Mouse (Mus musculus) kidney, postnatal 14 days (tissue): ENCODE results near the gene Aebp2.
"Not testable (repeated sequence)": the region's sequence is repeated elsewhere in the genome, so short reads cannot be mapped to it uniquely, and the experiment has no call there.

Source experiments
- DNase-seq: peaks from one replicate; pipeline ENCODE4 v3.0.0; 2022; ENCODE audit warnings: mixed read lengths

The Aebp2 gene

DNA sequence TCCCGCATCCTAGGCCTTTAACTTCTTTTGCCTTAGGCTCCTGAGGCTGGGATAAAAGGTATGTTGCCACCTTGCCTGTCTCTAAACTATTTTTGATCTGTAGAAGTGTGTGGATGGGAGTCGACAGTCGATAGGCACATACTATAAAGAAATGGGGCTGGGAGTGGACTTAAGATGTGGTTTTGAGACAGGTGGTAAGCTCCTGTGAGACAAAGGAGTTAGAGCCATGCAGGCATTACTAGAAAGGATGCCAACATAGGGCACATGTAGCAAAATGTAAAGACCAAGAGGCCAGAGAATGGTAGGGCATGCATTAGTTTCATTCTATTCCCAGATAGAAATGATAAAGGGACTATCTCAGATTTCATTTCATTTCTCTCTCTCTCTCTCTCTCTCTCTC is 34.5 kb downstream of the Aebp2 start:
- DNase-seq = no peak

- no peak for DNase-seq
Measured at GRCm38 (mm10) chr6:140657920-140658522, 35.6 kb downstream of the Aebp2 start.

DNA sequence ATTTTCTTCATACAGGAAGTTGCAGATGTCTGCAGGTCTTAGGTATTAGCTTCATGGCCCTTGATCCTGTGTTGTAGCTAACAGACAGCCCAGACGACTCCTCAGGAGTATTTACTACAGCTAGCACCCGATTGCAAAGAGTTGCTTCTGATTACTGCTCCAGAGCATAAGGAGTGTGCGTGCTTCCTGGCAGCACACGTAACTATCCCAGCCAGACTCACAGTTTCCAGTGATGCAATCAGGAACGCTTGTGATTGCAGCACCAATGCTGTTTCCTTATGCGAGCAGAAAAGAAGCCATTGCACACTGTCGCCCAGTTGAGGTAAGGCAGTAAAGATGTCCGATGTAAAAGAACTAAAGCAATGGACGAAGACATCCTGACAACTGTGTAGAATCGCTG is 38.6 kb downstream of the Aebp2 start:
- no peak for DNase-seq

DNA sequence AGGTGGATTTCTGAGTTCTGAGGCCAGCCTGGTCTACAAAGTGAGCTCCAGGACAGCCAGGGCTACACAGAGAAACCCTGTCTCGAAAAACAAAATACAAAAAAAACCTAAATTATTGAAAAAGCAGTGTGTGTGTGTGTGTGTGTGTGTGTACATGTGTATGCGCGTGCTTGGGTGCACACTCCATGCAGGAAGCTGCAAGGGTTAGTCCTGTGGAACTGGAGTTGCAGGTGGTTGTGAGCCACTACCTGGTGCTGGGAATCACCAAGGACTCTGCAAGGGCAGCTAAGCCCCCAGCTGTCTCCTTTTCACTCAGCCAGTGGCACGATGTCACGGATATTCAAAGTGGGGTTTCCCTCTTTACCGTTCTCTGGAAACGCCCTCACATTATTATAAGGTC is 39.3 kb downstream of the Aebp2 start:
- no peak for DNase-seq

DNA sequence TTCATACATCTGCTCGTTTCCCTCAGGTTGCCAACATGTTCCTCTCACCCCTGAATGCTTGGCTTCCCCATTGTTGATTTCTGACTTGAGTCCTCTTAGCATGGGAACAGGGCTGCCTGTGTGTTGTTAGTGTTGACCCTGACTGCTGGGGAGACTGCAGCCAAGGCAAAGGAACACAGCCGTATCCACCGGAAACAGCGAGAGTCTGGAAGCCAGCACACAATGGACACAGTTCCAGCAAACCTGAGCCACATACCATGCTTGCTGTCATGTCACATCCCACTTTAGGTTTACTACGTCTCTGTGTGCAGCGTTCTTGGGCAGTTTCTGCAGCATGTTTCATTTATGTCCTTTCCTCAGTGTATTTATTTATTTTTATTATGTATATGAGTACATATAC is 39.8 kb downstream of the Aebp2 start:
- no peak for DNase-seq

- DNase-seq = not testable (repeated sequence)
Measured at GRCm38 (mm10) chr6:140662697-140663096, 40.2 kb downstream of the Aebp2 start.

- no peak for DNase-seq
Measured at GRCm38 (mm10) chr6:140664611-140665010, 42.1 kb downstream of the Aebp2 start.

GRCm38 (mm10) chr6:140666486-140667240 is 44.2 kb downstream of the Aebp2 start:
- DNase-seq = peak; percentile 81

DNA sequence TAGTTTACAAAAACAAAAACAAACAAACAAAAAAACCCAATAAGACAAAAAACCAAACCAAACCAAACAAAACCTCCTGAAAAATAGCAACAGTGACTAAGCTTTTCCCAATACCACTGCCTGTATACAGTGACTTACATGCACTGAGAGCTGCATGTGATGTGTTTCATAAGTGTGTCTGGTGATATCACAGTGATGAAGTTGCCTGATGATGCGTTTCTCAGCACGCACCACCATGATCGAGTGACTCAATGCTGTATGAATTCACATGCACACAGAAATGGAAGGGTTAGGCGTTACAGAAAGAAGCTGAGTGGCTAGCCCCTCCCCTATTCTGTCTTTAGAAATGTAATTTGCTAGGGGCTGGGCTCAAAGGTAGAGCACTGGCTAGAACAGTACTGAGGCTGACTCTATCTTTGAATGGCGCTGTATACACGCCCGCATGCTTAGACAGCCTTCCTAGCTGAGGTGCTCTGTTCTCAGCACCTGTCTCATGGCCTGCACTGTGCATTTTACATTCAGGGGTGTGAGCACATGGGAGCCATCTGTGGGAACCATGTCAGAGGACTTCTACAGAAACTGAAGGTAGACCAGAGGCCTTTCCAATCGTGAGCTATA is 44.9 kb downstream of the Aebp2 start:
- DNase-seq = no peak

DNA sequence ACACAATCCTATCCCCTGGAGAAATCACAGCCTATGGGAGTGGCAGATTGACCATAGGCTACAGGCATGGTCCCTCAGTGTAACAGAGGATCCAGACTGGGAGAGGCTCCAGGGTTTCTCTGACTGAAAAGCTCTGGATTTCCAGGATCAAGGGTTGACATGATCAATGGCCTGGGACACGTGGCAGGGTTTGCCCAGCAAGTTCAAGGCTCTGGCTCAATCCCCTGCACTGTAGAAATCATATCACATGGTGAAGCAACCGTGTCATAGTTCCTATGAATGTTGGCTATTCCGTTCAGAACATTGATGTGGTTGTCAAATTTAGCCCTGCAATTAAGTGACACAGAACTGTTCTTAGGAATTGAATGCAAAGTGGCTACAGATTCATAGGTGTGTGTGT is 52.0 kb downstream of the Aebp2 start:
- no peak for DNase-seq

DNA sequence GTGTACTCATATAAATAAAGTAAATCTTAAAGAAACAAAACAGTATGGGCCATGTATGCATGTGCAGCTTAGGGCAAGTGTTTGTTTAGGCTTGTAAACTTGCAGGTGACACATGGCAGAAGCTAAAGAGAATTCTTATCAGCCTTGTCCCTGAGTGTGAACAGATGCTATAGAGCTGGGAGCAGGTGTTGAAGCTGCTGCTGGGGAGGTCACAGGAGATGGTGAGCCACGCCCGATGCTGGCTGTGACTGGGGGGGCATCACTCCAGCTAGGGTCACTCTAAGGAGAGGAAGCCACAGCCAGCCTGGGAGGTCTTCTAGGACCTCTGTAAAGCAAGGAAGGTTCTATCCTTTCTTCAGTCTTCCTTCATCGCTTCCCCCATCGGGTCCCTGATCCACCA is 53.6 kb downstream of the Aebp2 start:
- no peak for DNase-seq

GRCm38 (mm10) chr6:140677041-140677440 is 54.6 kb downstream of the Aebp2 start:
- DNase-seq = no peak

GRCm38 (mm10) chr6:140677960-140678359 is 55.5 kb downstream of the Aebp2 start:
- DNase-seq = peak; percentile 61

GRCm38 (mm10) chr6:140678658-140679271 is 56.3 kb downstream of the Aebp2 start:
- peak; percentile 62 for DNase-seq

- DNase-seq = no peak
Measured at GRCm38 (mm10) chr6:140680713-140681112, 58.2 kb downstream of the Aebp2 start.

GRCm38 (mm10) chr6:140682829-140683228 is 60.4 kb downstream of the Aebp2 start:
- DNase-seq = no peak

DNA sequence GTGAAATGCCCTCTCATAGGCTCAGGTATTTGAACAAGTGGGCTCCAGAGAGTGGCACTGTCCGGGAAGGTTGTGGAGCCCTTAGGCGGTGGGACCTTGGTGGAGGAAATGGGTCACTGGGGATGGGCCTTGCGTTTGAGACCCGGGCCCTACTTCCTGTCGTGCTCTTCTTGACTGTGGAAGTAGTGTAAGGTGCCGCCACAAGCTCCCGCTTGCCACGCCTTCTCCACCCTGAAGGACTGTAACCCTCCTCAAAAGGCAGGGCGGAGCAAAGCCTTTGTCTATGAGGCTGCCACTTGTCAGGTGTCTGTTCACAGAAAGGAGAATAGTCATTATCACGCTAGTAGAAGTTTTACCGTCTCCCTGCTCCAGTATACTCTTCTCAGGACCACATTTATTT is 61.9 kb downstream of the Aebp2 start:
- no peak for DNase-seq

GRCm38 (mm10) chr6:140689617-140690404 is 67.3 kb downstream of the Aebp2 start:
- DNase-seq = no peak

- DNase-seq = no peak
Measured at GRCm38 (mm10) chr6:140692160-140692559, 69.7 kb downstream of the Aebp2 start.

GRCm38 (mm10) chr6:140696192-140696879 is 73.9 kb downstream of the Aebp2 start:
- DNase-seq = no peak

- DNase-seq = no peak
Measured at GRCm38 (mm10) chr6:140697994-140698393, 75.5 kb downstream of the Aebp2 start.

- DNase-seq = no peak
Measured at GRCm38 (mm10) chr6:140698596-140698995, 76.1 kb downstream of the Aebp2 start.
